Mouse (Mus musculus): ENCODE data around the gene Gm17677.

GRCm38 (mm10) chr9:35756843-35757242, 16.0 kb downstream of the Gm17677 start:
- no peak for TF ChIP-seq POLR2A (IDR thresholded peaks at IDR 0.05; ENCODE audit: insufficient read length, low read depth)
- TF ChIP-seq MAX (IDR thresholded peaks at IDR 0.05; ENCODE audit: low read depth) = no peak
- no peak for TF ChIP-seq USF1 (IDR thresholded peaks at IDR 0.05; ENCODE audit: low read depth)
- TF ChIP-seq TCF12 (IDR thresholded peaks at IDR 0.05; ENCODE audit: insufficient read depth, poor library complexity, severe bottlenecking) = no peak
- no peak for TF ChIP-seq POLR2AphosphoS2 (IDR thresholded peaks at IDR 0.05; ENCODE audit: insufficient read length, low read depth)
- no peak for TF ChIP-seq E2F4 (IDR thresholded peaks at IDR 0.05; ENCODE audit: insufficient read depth)
- TF ChIP-seq MYOG (IDR thresholded peaks at IDR 0.05; ENCODE audit: control insufficient read depth in 1 of 3, insufficient read depth in 1 of 3, insufficient read length in 2 of 3, low read depth in 2 of 3) = no peak
- no peak for TF ChIP-seq CEBPB (IDR thresholded peaks at IDR 0.05; ENCODE audit: insufficient read depth, poor library complexity, severe bottlenecking)
- no peak for TF ChIP-seq MYOD1 (IDR thresholded peaks at IDR 0.05; ENCODE audit: control insufficient read depth in 1 of 3, insufficient read length in 2 of 3, low read depth in 2 of 3)
- TF ChIP-seq SRF (IDR thresholded peaks at IDR 0.05; ENCODE audit: control insufficient read depth, insufficient read length, low read depth) = no peak
